Mouse (Mus musculus) myocyte (in vitro differentiated cells): ENCODE results near the gene Rnf216. TPM values are rescaled to one million over a fixed set of nuclear protein-coding genes. Genes with fewer than 3 reads are reported as not detected.

Source experiments
- H3K27me3 ChIP-seq: one replicate; pipeline ENCODE4 v1.6.1; 2011; ENCODE audit not compliant: control insufficient read depth, insufficient read depth, insufficient read length
- H3K36me3 ChIP-seq: one replicate; pipeline ENCODE4 v1.6.1; 2011; ENCODE audit not compliant: control insufficient read depth, insufficient read depth
- H3K4me2 ChIP-seq: one replicate; pipeline ENCODE4 v1.6.1; 2011; ENCODE audit warnings: low read depth, control low read depth
- H3K4me3 ChIP-seq: one replicate; pipeline ENCODE4 v1.5.1; 2011; ENCODE audit warnings: mild to moderate bottlenecking, control low read depth, moderate library complexity
- H3K79me2 ChIP-seq: one replicate; pipeline ENCODE4 v1.6.1; 2011; ENCODE audit not compliant: control insufficient read depth, insufficient read depth
- H3ac ChIP-seq: one replicate; pipeline ENCODE4 v1.6.1; 2011; ENCODE audit not compliant: control insufficient read depth, insufficient read length
- CEBPB ChIP-seq: IDR thresholded peaks from 2 replicates; pipeline ENCODE4 v1.6.1; 2011; ENCODE audit warnings: mild to moderate bottlenecking, moderate library complexity; ENCODE audit not compliant: poor library complexity, insufficient read depth, severe bottlenecking
- E2F4 ChIP-seq: IDR thresholded peaks from one replicate; pipeline ENCODE4 v1.6.1; 2011; ENCODE audit warnings: mild to moderate bottlenecking, control low read depth, moderate library complexity; ENCODE audit not compliant: insufficient read depth
- MAX ChIP-seq: IDR thresholded peaks from one replicate; pipeline ENCODE4 v1.6.1; 2011; ENCODE audit warnings: low read depth, mild to moderate bottlenecking, control low read depth
- MYOD1 ChIP-seq, 3 experiments: IDR thresholded peaks; one replicate each; pipeline ENCODE4 v1.6.1; 2011; ENCODE audit warnings: control low read depth in 2 of 3, low read depth in 2 of 3, mild to moderate bottlenecking in 2 of 3, moderate library complexity in 1 of 3; ENCODE audit not compliant: insufficient read length in 2 of 3, control insufficient read depth in 1 of 3
- MYOG ChIP-seq, 3 experiments: IDR thresholded peaks; one replicate each; pipeline ENCODE4 v1.6.1; 2011; ENCODE audit warnings: control low read depth in 2 of 3, low read depth in 2 of 3, mild to moderate bottlenecking in 2 of 3; ENCODE audit not compliant: insufficient read length in 2 of 3, control insufficient read depth in 1 of 3, insufficient read depth in 1 of 3
- POLR2A ChIP-seq: IDR thresholded peaks from one replicate; pipeline ENCODE4 v1.6.1; 2011; ENCODE audit warnings: low read depth, mild to moderate bottlenecking, control low read depth, moderate library complexity; ENCODE audit not compliant: insufficient read length
- POLR2AphosphoS2 ChIP-seq: IDR thresholded peaks from one replicate; pipeline ENCODE4 v1.6.1; 2011; ENCODE audit warnings: low read depth, control low read depth; ENCODE audit not compliant: insufficient read length
- REST ChIP-seq: IDR thresholded peaks from one replicate; pipeline ENCODE4 v1.6.1; 2011; ENCODE audit warnings: mild to moderate bottlenecking, control low read depth, moderate library complexity; ENCODE audit not compliant: insufficient read depth, insufficient read length
- SRF ChIP-seq: IDR thresholded peaks from one replicate; pipeline ENCODE4 v1.6.1; 2011; ENCODE audit warnings: low read depth; ENCODE audit not compliant: control insufficient read depth, insufficient read length
- TCF12 ChIP-seq: IDR thresholded peaks from one replicate; pipeline ENCODE4 v1.6.1; 2011; ENCODE audit warnings: mild to moderate bottlenecking, control low read depth; ENCODE audit not compliant: poor library complexity, insufficient read depth, severe bottlenecking
- TCF3 ChIP-seq: IDR thresholded peaks from one replicate; pipeline ENCODE4 v1.6.1; 2011; ENCODE audit warnings: low read depth, control low read depth; ENCODE audit not compliant: insufficient read length
- USF1 ChIP-seq: IDR thresholded peaks from one replicate; pipeline ENCODE4 v1.6.1; 2011; ENCODE audit warnings: low read depth, mild to moderate bottlenecking, control low read depth, moderate library complexity
- polyA plus RNA-seq: library from polyadenylated mRNA; unstranded; fragments of >200 nt; fragmentation: generic; extraction: Trizol; gene quantifications from one replicate; pipeline ENCODE4 v1.2.1, GENCODE M21; 2012; ENCODE audit warnings: missing spikeins

The Rnf216 gene
- polyA plus RNA-seq, 1 experiment, result 15.9 TPM

- H3K79me2 ChIP-seq, result no peaks in the 10 kb centered on the region
Observed at GRCm38 (mm10) chr5:143132935-143133514, 20.2 kb upstream of the Rnf216 start.

GRCm38 (mm10) chr5:143130342-143130741 lies 17.5 kb upstream of the Rnf216 start:
- Histone ChIP-seq H3K4me3 (no peak overlapping the region), H3K27me3 (no peaks in the 10 kb centered on the region), H3K79me2 (no peaks in the 10 kb centered on the region), H3K36me3 (no peaks in the 10 kb centered on the region), H3K4me2 (no peak overlapping the region), H3ac (no peak overlapping the region)
- TF ChIP-seq TCF3, result no peak
- no peak for TF ChIP-seq MYOD1 (IDR thresholded peaks at IDR 0.05; ENCODE audit: control insufficient read depth in 1 of 3, insufficient read length in 2 of 3, low read depth in 2 of 3)
- TF ChIP-seq CEBPB, result no peak
- TF ChIP-seq REST, result no peak
- TF ChIP-seq MYOG (IDR thresholded peaks at IDR 0.05; ENCODE audit: control insufficient read depth in 1 of 3, insufficient read depth in 1 of 3, insufficient read length in 2 of 3, low read depth in 2 of 3), result no peak
- TF ChIP-seq POLR2A, result no peak
- no peak for TF ChIP-seq TCF12
- no peak for TF ChIP-seq USF1
- TF ChIP-seq MAX, result no peak
- no peak for TF ChIP-seq E2F4
- no peak for TF ChIP-seq SRF
- no peak for TF ChIP-seq POLR2AphosphoS2

More at GRCm38 (mm10) chr5:143132935-143133514, 20.2 kb upstream of the Rnf216 start:
- Histone ChIP-seq H3K4me3 (no peak overlapping the region), H3K27me3 (no peaks in the 10 kb centered on the region), H3K36me3 (no peaks in the 10 kb centered on the region), H3K4me2 (no peak overlapping the region), H3ac (no peak overlapping the region)
- TF ChIP-seq USF1 (no peak), TCF12 (no peak)

GRCm38 (mm10) chr5:143129101-143129500 lies 16.3 kb upstream of the Rnf216 start:
- TF ChIP-seq POLR2AphosphoS2 (no peak), USF1 (no peak), TCF12 (no peak), CEBPB (no peak), SRF (no peak), MYOG (IDR thresholded peaks at IDR 0.05; ENCODE audit: control insufficient read depth in 1 of 3, insufficient read depth in 1 of 3, insufficient read length in 2 of 3, low read depth in 2 of 3) (no peak), E2F4 (no peak), REST (no peak), MAX (no peak), MYOD1 (IDR thresholded peaks at IDR 0.05; ENCODE audit: control insufficient read depth in 1 of 3, insufficient read length in 2 of 3, low read depth in 2 of 3) (no peak), TCF3 (no peak), POLR2A (no peak)
- Histone ChIP-seq H3K79me2 (no peaks in the 10 kb centered on the region), H3ac (no peak overlapping the region), H3K27me3 (peaks cover 7% of the 10 kb centered on the region), H3K36me3 (no peaks in the 10 kb centered on the region), H3K4me3 (no peak overlapping the region), H3K4me2 (no peak overlapping the region)

- Histone ChIP-seq H3K79me2 (no peaks in the 10 kb centered on the region), H3ac (no peak overlapping the region), H3K4me3 (no peak overlapping the region), H3K27me3 (peaks cover 10% of the 10 kb centered on the region), H3K36me3 (no peaks in the 10 kb centered on the region), H3K4me2 (no peak overlapping the region)
- TF ChIP-seq E2F4 (no peak), TCF3 (no peak), REST (no peak), MAX (no peak), POLR2AphosphoS2 (no peak), USF1 (no peak), MYOG (IDR thresholded peaks at IDR 0.05; ENCODE audit: control insufficient read depth in 1 of 3, insufficient read depth in 1 of 3, insufficient read length in 2 of 3, low read depth in 2 of 3) (no peak), CEBPB (no peak), MYOD1 (IDR thresholded peaks at IDR 0.05; ENCODE audit: control insufficient read depth in 1 of 3, insufficient read length in 2 of 3, low read depth in 2 of 3) (no peak), SRF (no peak), POLR2A (no peak), TCF12 (no peak)
Observed at GRCm38 (mm10) chr5:143127837-143128236, 15.0 kb upstream of the Rnf216 start.

GRCm38 (mm10) chr5:143126908-143127307 lies 14.1 kb upstream of the Rnf216 start:
- H3K79me2 ChIP-seq, result no peaks in the 10 kb centered on the region
- no peaks in the 10 kb centered on the region for H3K36me3 ChIP-seq
- no peak overlapping the region for H3ac ChIP-seq
- H3K4me3 ChIP-seq, result no peak overlapping the region
- TF ChIP-seq POLR2A, result no peak
- no peak for TF ChIP-seq MYOG (IDR thresholded peaks at IDR 0.05; ENCODE audit: control insufficient read depth in 1 of 3, insufficient read depth in 1 of 3, insufficient read length in 2 of 3, low read depth in 2 of 3)
- no peak for TF ChIP-seq REST
- TF ChIP-seq CEBPB, result no peak
- no peak for TF ChIP-seq POLR2AphosphoS2
- TF ChIP-seq MYOD1 (IDR thresholded peaks at IDR 0.05; ENCODE audit: control insufficient read depth in 1 of 3, insufficient read length in 2 of 3, low read depth in 2 of 3), result no peak
- no peak for TF ChIP-seq TCF12
- peaks cover 10% of the 10 kb centered on the region for H3K27me3 ChIP-seq
- H3K4me2 ChIP-seq, result no peak overlapping the region
